Mouse (Mus musculus): ENCODE results near the gene Supt20.

DNA sequence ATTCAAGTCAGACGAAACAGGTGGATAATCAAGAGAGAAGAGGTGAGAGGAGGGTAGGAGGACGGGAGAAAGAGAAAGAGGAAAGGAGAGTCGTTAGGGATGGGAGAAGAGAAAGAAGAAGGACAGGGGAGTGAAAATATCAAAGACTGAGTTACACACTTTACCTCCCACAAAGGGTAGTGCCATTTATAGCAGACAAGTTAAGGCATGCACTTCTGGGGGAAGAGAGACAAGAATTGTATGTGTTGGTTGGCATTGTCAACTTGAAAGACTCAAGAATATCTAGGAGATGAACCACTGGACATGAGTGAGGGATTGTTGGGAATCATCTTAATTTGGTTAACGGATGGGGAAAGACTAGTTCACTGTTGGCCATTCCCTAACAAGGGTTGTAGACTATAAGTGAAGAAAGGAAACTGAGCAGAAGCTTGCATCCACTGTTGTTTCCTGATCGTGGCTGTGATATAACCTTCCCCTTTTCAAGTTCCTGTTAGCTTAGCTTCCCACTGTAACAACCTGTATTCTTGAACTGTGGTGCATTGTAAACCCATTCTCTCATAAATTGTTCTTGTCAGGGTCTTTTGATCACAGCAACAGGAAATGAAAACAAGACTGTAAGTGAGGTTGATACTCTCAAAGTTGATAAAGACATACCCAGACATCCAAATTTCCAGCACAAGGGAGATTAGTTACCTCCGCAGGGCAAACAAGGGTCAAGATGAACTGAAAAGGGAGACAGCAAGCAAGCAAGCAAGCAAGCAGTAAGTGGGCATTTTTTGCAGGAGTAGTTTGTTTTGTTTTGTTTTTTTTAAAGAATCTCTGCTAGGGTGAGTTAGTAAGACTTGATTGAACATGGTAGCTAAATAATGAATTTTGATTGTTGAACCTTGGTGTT is 11.1 kb upstream of the Supt20 start:
- no peak for TF ChIP-seq CTCF (IDR thresholded peaks at IDR 0.05; ENCODE audit: extremely low read depth, insufficient read depth, insufficient read length, insufficient replicate concordance)
- TF ChIP-seq POLR2A (IDR thresholded peaks at IDR 0.05; ENCODE audit: low read depth, low read length) = no peak
